Mouse (Mus musculus) lung, embryonic 16.5 days (tissue): ENCODE results near the gene Mgll. TPM values are rescaled to one million over a fixed set of nuclear protein-coding genes. Genes with fewer than 3 reads are reported as not detected.

Experiments used
- ATAC-seq: fragments of 200-750 bp; cut with Nextera tagmentation; 2 replicates; pipeline ENCODE4 v1.8.0; 2017; ENCODE audit warnings: low read depth, mild to moderate bottlenecking, moderate library complexity
- H3K27ac ChIP-seq: fragments of 300-500 bp; sonication (generic); 2 replicates; pipeline ENCODE4 v1.5.1; 2014; ENCODE audit warnings: mild to moderate bottlenecking, control low read depth, low read length
- H3K27me3 ChIP-seq: fragments of 300-500 bp; sonication (generic); 2 replicates; pipeline ENCODE4 v1.6.1; 2014; ENCODE audit warnings: low read depth, low read length, mixed read lengths; ENCODE audit not compliant: control insufficient read depth, insufficient read depth
- H3K36me3 ChIP-seq: fragments of 300-500 bp; sonication (generic); 2 replicates; pipeline ENCODE4 v1.6.1; 2014; ENCODE audit warnings: low read length; ENCODE audit not compliant: control insufficient read depth, insufficient read depth
- H3K4me1 ChIP-seq: fragments of 300-500 bp; sonication (generic); replicated peaks from 2 replicates; pipeline ENCODE4 v1.6.1; 2014; ENCODE audit warnings: low read length, mixed read lengths; ENCODE audit not compliant: control insufficient read depth, insufficient read depth
- H3K4me2 ChIP-seq: fragments of 300-500 bp; sonication (generic); 2 replicates; pipeline ENCODE4 v1.6.1; 2014; ENCODE audit warnings: low read depth, low read length, control low read depth
- H3K4me3 ChIP-seq: fragments of 300-500 bp; sonication (generic); 2 replicates; pipeline ENCODE4 v1.5.1; 2014; ENCODE audit warnings: mild to moderate bottlenecking, low read length, control low read depth
- H3K9ac ChIP-seq: fragments of 300-500 bp; sonication (generic); 2 replicates; pipeline ENCODE4 v1.6.1; 2014; ENCODE audit warnings: low read length, control low read depth
- H3K9me3 ChIP-seq: fragments of 300-500 bp; sonication (generic); 2 replicates; pipeline ENCODE4 v1.6.1; 2016; ENCODE audit warnings: low read length; ENCODE audit not compliant: control insufficient read depth
- WGBS: fragments of 180-500 bp; shearing (Covaris S2); extraction: QIAGEN DNeasy Blood & Tissue Kit; methylation state at CpG from one replicate; pipeline ENCODE4 v1.1.7; 2014; 5-methylcytosine and 5-hydroxymethylcytosine counted together
- polyA plus RNA-seq: library from polyadenylated mRNA; unstranded; fragments of >200 nt; fragmentation: Nextera tagmentation; extraction: Ambion mirVana; gene quantifications from 2 replicates; pipeline ENCODE4 v1.2.1, GENCODE M21; 2015

Mgll gene
- polyA plus RNA-seq = 73.2 and 79.8 TPM in 2 replicates

DNA sequence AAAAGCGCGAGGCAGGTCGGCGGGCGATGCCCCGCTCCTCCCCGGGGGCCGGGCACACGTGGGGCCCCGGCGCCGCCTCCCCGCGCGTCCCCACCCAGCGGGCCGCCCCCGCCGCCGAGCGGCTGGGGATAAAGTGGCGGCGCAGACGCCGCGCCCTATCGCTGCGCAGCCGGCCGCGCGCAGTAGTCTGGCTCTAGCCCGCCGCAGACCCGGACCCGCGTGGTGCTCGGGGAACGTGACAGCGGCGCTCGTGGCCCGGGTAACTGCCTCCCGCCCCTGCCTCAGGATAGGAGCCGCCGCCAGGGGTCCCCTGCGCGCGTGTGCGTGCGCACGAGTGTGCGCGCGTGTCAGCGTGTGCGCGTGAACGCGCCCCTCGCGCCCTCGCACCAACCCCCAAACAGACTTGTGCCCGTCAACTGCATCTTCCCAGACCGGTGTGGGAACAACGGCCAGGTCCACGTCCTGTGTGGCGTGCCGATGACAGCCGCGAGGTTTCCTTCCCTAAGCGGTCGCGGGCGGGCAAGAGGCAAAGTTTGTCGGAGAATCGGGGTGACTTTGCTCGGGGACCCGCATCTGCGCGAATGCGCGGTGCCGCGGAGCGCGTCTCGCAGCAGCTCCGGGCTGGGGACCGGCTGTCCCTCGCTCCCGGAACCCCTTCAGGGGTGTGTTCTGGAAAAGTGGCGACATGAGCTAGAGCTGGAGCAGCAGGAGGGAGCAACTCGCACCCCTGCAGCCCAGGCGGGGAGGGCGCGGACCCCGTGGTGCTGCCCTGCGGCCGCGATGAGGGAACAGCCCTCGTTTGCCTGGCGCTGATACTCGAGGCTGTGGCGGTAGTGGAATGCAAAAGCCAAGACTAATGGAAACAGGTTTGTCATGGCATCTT, at the start of gene Mgll:
Gene Mgll, plus strand, starts transcription at position 100 of the 883 bp plus-strand sequence.
- H3K36me3 ChIP-seq = peaks cover 2% of the 10 kb centered on the region; the same call in 1 of the 2 replicates
- H3K4me2 ChIP-seq = peak within 1 kb of the TSS; percentile 97
- H3K9me3 ChIP-seq = no peaks in the 10 kb centered on the region
- H3K27ac ChIP-seq = peak within 1 kb of the TSS; percentile 79
- peak; percentile 89 for ATAC-seq
- under 1% methylated on average over 100 of the region's 105 CpGs for WGBS
- H3K9ac ChIP-seq = peak within 1 kb of the TSS; percentile 85
- H3K27me3 ChIP-seq = no peaks in the 10 kb centered on the region; the same call in 1 of the 2 replicates
- peak within 1 kb of the TSS; percentile 79 for H3K4me3 ChIP-seq
- H3K4me1 ChIP-seq = peaks cover 23% of the 10 kb centered on the region

DNA sequence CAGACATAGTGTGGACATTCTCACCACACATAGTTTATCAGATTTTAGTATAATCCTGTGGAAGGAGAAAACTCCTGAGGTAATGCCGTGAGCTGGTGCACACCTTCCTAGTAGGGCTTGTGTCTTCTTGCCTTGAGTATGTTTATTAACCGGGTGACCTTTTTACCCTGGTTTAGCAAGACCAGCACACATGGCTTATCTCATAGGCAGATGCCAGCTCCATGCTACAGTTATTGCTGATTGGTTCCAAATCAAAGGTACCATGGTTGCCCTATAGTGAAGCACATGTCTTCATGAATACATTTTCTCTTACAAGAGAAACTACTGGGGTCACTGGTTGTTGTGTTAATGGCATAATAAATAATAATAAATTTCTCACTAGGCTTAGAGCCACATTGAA, 48.4 kb upstream of the Mgll start:
- Histone ChIP-seq H3K9ac (no peak overlapping the region), H3K9me3 (no peaks in the 10 kb centered on the region; the same call in 1 of the 2 replicates), H3K4me2 (no peak overlapping the region), H3K4me1 (no peaks in the 10 kb centered on the region), H3K4me3 (no peak overlapping the region), H3K36me3 (no peaks in the 10 kb centered on the region), H3K27me3 (no peaks in the 10 kb centered on the region), H3K27ac (no peak overlapping the region)
- 75% methylated on average over 2 of the region's 2 CpGs for WGBS
- ATAC-seq = no peak

DNA sequence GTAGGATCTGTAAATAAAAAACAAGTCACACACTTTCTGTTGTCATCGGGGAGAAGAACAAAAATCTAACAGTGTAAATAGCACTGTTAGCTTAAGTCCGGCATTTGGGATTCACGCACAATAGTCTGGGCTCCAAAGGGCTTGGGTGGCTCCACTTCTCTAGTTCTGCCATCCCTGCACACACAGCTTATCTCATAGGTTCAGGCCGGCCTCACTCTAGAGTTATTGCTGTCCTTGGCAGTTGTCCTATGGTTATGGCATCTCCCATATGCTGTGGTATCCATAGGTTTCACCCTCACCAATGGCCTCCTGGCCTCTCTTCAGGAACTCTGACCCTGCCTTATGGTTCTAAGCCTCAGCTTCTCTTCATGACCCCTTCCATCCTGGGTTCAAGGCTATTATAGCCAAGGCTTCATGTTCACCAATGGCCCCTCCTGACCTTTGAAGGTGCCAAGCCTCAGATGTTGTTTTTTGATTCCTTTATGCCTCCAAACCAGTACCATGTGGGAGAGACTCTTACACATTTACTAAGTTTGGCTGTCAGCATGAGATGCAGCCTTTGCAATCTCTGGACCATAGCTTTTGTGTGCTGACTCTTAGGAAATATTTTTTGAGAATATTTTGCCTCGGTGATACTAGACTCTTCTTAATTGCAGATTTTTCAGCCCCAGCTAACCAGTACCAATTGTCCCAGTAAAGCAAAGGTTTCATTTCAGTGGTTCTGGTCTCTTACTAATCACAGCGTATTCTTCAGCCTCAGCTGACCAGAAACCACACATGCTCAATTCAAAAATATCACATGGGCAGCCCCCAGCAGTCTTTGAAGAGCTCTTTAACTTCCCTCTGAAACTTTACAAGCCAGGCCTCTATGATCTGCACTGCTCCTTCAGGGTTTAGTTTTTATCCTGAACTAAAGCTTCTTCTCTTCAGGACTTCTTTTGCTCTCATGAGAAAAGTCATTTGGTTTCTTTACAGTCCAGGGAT, 47.2 kb upstream of the Mgll start:
- no peak overlapping the region for H3K4me2 ChIP-seq
- no peaks in the 10 kb centered on the region for H3K36me3 ChIP-seq
- H3K4me3 ChIP-seq = no peak overlapping the region
- H3K27me3 ChIP-seq = no peaks in the 10 kb centered on the region
- no peak overlapping the region for H3K27ac ChIP-seq
- no peak overlapping the region for H3K9ac ChIP-seq
- WGBS = 86% methylated on average over 6 of the region's 6 CpGs
- peaks cover 2% of the 10 kb centered on the region; the same call in 1 of the 2 replicates for H3K4me1 ChIP-seq
- H3K9me3 ChIP-seq = no peaks in the 10 kb centered on the region; the same call in 1 of the 2 replicates
- ATAC-seq = no peak

DNA sequence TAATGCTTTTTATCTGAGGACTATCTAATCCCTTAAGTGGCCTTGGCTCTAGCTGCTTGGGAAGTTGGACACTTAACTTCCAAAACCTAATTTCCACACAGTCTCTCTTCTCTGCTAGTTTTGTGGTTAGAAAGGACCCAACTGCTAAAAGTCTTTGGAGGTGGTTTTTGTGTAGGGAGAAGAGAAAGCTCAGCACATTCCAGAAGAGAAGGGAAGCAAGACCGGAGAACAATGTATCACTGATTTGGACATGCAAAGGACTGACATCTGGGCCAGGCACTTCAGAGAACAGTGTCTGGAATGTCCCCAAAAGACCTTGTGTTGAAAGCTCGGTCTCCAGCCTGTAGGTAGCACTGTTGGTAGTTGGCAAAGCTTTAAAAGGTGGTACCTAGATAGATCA, 46.5 kb upstream of the Mgll start:
- no peak overlapping the region for H3K9ac ChIP-seq
- H3K4me1 ChIP-seq = peaks cover 2% of the 10 kb centered on the region; the same call in 1 of the 2 replicates
- H3K27ac ChIP-seq = no peak overlapping the region
- H3K27me3 ChIP-seq = no peaks in the 10 kb centered on the region
- H3K4me3 ChIP-seq = no peak overlapping the region
- H3K4me2 ChIP-seq = no peak overlapping the region
- H3K9me3 ChIP-seq = no peaks in the 10 kb centered on the region; the same call in 1 of the 2 replicates
- no peak for ATAC-seq
- 42% methylated on average over 2 of the region's 2 CpGs for WGBS
- no peaks in the 10 kb centered on the region for H3K36me3 ChIP-seq

DNA sequence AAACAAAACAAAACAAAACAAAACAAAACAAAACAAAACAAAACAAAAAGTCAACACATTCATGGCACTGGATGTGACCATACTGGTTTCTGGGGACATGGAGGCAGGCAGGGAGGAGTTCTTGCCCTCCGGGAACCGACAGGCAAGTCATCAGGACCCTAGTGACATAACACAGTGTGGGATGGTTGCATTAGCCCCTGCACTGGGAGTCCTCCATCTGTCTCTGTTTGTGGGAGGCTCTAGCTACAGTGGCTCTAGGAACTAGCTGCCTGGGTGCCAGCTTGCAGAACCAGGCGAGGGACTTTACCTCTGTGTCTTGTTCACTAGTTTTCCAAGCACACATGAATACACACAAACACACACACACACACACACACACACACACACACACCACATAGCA, 43.2 kb upstream of the Mgll start:
- no peaks in the 10 kb centered on the region for H3K27me3 ChIP-seq
- H3K4me1 ChIP-seq = peaks cover 8% of the 10 kb centered on the region; the same call in 1 of the 2 replicates
- no peak overlapping the region for H3K9ac ChIP-seq
- no peak overlapping the region for H3K27ac ChIP-seq
- H3K36me3 ChIP-seq = no peaks in the 10 kb centered on the region
- ATAC-seq = no peak
- H3K9me3 ChIP-seq = no peaks in the 10 kb centered on the region; the same call in 1 of the 2 replicates
- no peak overlapping the region for H3K4me3 ChIP-seq
- WGBS = 78% methylated on average over 3 of the region's 3 CpGs
- H3K4me2 ChIP-seq = no peak overlapping the region

DNA sequence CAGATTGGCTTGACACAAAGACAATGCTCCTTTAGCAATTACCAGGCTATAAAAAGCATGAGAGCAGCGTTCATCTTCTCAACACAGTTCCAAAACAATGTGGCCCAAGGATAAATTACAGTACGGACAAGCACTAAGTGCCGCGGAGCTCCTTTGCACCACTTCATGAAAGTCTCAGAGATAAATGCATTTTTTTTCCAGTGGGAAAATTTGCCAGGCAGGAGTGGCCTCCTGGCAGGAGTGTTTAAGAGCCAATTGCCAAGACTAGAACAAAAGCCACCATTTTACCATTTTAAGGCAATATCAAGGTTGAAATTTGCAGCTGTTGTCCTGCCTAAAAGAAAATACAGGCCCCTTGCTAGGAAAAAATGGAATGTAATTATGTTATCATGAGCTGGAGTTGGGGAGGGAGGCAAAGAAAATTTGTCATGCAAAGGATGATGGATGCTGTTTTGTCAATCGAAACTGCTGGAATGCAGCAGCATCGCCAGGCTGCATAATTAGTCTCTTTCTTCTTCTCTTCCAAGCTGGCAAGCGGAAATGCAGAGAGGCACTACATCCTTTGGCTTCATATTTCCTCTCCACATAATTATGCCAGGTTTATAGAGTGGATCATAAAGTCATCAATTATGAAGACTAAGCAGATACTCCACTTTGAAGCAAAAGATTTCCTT, 40.7 kb upstream of the Mgll start:
- Histone ChIP-seq H3K4me1 (peaks cover 23% of the 10 kb centered on the region), H3K9me3 (no peaks in the 10 kb centered on the region; the same call in 1 of the 2 replicates), H3K4me3 (no peak overlapping the region), H3K4me2 (no peak overlapping the region), H3K27ac (peak overlapping the region; percentile 16; the same call in 1 of the 2 replicates), H3K9ac (no peak overlapping the region), H3K27me3 (no peaks in the 10 kb centered on the region), H3K36me3 (no peaks in the 10 kb centered on the region)
- no peak for ATAC-seq
- 41% methylated on average over 7 of the region's 7 CpGs for WGBS

DNA sequence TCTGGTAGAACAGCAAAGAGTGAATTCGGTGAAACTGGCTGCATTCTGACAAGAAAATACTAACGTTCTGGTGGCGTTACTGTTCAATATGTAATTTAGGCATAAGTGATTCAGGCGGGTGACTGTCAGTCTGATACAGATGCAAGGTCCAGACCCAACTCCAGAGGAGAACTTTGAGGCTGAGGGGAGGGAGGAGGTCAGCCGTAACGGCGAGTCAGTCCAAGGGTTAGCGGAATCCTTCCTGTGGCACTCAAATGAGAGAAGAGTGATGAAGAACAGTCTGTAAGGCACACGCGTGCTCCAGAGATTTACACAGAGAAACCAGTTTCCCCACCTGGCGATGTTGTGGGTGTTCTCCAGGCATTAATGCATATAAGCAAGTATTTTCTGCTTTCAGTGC, 36.0 kb upstream of the Mgll start:
- H3K27me3 ChIP-seq = no peaks in the 10 kb centered on the region
- H3K4me3 ChIP-seq = no peak overlapping the region
- H3K9ac ChIP-seq = 0 out of 2 replicates have a peak overlapping the region, but pooled peaks have one; percentile 1
- ATAC-seq = peak; percentile 23; the same call in 1 of the 2 replicates
- no peak overlapping the region for H3K4me2 ChIP-seq
- no peaks in the 10 kb centered on the region for H3K36me3 ChIP-seq
- peak overlapping the region; percentile 93 for H3K27ac ChIP-seq
- peaks cover 21% of the 10 kb centered on the region for H3K4me1 ChIP-seq
- no peaks in the 10 kb centered on the region for H3K9me3 ChIP-seq
- 42% methylated on average over 11 of the region's 11 CpGs for whole genome bisulfite sequencing

DNA sequence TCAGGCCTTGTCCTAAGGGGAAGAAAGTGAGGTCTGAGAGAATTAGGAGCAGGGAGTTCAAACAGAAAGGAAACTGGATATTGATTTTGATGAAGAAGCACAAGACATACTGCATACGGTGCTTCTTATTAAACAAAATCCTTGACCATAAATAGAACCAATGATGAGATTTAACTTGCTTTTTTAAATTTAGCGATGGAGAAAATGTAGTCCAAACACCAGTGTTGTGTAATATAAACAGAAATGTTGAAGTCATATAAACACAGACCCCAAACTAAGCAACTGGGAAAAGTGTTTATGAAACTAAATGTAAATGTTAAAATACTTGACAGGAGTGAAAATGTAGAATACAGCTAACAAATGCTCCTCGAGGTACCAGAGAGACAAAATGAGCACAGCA, 35.5 kb upstream of the Mgll start:
- Histone ChIP-seq H3K36me3 (no peaks in the 10 kb centered on the region), H3K4me2 (no peak overlapping the region), H3K9ac (0 out of 2 replicates have a peak overlapping the region, but pooled peaks have one; percentile 1), H3K27ac (peak overlapping the region; percentile 93), H3K4me1 (peaks cover 16% of the 10 kb centered on the region), H3K27me3 (no peaks in the 10 kb centered on the region), H3K9me3 (no peaks in the 10 kb centered on the region), H3K4me3 (no peak overlapping the region)
- WGBS = 31% methylated on average over 3 of the region's 3 CpGs
- peak; percentile 69 for ATAC-seq
